Mouse (Mus musculus) erythroid progenitor cell, adult 5-6 weeks (primary cell): Measurements from ENCODE around the gene Pigu. TPM values are rescaled to one million over a fixed set of nuclear protein-coding genes. Genes with fewer than 3 reads are reported as not detected.

Experiments used
- ATAC-seq: replicated peaks from 2 replicates; pipeline ENCODE4 v1.8.0; 2016; ENCODE audit warnings: moderate number of reproducible peaks, mild to moderate bottlenecking, moderate TSS enrichment, inconsistent platforms; ENCODE audit not compliant: poor library complexity, low FRiP score, severe bottlenecking
- total RNA-seq, 2 experiments: library from RNA; stranded (forward) in 1 of 2; stranded (reverse) in 1 of 2; fragments of 150-400 nt in 1 of 2; fragments of 186-747, 209-891 nt in 1 of 2; gene quantifications; 2 replicates each; pipeline versions ENCODE4 v1.2.3 to v1.2.4; 2015 to 2017; ENCODE audit warnings: low replicate concordance in 2 of 2

Pigu gene
- total RNA-seq, 2 experiments from 2014 or later: 5.9 to 15.7 TPM

DNA sequence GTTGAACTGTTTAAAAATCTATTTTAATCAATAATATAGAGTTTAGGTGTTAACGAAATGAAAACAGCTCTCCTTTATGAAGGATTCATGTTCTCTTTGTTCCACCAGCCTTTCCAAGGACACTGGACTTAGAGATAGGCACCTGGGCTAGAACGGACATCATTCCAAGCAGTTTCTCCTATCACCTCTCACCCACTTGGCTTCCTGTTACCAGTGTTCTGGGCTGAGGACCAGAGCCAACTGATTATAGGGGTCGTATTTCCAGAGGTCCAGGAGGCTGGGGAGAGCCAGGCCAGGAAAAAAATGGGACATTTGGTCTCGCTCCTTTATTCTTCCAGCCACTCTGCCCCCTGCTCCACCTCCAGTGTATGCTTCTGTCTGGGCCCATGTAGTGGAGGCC lies 15.2 kb upstream of the Pigu start:
- no peak for ATAC-seq

- no peak for ATAC-seq
Observed at GRCm38 (mm10) chr2:155369333-155369883, 12.2 kb upstream of the Pigu start.

DNA sequence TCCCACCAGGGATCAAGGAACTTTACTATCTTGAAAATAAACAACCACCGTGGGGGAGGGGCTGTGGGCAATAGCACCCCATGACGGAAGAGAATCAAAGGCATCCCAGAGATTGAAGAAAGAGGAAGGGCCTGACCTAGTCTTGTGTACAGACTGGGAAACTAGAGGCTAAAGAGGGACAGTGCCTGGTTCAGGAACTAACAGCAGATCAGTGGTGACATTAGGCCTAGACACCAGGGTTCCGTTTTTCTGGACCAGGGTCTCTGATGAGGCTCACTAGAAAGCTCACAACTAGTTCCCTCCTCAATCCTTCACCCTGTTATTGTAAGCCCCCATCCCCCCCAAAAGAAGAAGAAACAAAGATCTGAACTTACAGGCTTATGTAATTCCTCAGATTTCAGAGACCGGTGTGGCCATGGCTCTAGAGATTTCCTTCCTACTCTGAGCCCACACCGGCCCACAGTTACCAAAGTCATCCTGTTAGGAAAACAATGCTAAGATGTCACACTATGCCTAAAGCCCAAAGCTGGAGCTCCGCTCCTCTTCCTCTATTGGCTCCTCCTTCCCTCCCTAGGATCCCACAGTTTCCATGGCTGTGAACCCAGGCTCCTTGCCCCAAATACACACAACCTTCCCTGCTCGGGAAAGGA lies 10.5 kb upstream of the Pigu start:
- no peak for ATAC-seq

DNA sequence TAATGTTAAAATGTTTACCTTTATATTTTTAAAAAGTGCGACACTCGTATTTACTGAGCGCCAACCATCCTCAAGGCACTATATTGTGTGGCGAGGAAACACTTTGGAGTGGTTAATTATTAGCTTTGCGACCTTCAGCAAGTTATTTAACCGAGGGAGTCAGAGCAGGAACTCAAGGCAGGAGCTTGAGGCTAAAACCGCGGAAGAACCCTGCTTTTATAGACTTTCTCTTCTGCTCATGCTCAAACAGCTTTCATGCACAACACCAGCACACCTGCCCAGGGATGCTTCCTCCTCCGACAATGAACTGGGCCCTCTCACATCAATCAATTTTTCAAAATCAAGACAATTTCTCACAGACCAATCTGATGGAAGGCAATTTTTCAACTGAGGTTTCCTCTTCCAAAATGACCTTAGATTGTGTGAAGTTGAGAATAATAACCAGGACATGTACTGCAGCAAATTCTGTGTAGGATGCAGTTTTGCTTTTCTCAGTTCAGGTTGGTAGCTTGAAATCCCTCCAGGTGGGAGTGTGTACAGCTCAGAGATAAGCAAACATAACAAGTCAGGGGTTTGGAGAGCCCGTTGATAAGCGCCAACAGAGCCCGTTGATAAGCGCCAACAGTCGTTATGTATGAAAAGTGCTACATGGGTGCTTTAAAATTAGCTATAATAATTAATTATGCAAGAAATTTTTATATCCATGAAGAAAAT lies 613 bp upstream of the Pigu start:
- peak; percentile 20; the same call in 1 of the 2 replicates for ATAC-seq

DNA sequence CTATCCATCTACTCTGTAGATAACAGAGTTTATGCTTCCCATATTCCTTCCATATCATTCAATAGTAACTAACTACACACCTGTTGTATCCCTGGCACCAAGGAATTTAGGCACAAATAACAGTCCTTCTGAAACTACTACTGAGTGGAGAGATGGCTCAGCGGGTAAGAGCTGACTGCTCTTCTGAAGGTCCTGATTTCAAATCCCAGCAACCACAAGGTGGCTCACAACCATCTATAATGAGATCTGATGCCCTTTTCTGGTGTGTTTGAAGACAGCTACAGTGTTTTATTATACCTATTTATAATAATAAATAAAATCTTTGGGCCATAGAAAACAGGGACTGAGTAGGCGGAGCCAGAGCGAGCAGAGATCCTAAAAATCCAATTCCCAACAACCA lies 2.8 kb downstream of the Pigu start:
- ATAC-seq: no peak

DNA sequence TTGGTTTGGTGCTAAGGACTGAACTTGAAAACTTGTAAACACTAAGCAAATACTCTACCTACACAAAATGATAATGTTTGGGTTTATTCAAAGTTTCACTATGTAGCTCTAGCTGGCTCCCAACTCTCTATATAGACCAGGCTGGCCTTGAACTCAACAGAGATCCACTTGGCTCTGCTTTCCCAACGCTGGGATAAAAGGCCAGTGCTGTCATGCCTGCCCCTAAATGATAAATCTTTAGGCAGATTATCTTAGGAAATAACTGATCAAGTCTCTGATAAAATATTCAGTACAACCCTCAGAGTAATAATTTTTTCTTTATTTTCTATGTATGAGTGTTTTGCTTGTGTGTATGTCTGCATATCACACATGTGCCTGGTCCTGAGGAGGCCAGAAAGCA lies 10.6 kb downstream of the Pigu start:
- ATAC-seq: no peak

- no peak for ATAC-seq
Observed at GRCm38 (mm10) chr2:155340166-155340565, 17.1 kb downstream of the Pigu start.

GRCm38 (mm10) chr2:155336254-155336653 lies 21.0 kb downstream of the Pigu start:
- ATAC-seq: no peak

- no peak for ATAC-seq
Observed at GRCm38 (mm10) chr2:155335231-155335630, 22.0 kb downstream of the Pigu start.

GRCm38 (mm10) chr2:155333421-155333820 lies 23.8 kb downstream of the Pigu start:
- ATAC-seq: no peak

- no peak for ATAC-seq
Observed at GRCm38 (mm10) chr2:155331351-155331750, 25.9 kb downstream of the Pigu start.

- ATAC-seq: no peak
Observed at GRCm38 (mm10) chr2:155330811-155331210, 26.4 kb downstream of the Pigu start.

DNA sequence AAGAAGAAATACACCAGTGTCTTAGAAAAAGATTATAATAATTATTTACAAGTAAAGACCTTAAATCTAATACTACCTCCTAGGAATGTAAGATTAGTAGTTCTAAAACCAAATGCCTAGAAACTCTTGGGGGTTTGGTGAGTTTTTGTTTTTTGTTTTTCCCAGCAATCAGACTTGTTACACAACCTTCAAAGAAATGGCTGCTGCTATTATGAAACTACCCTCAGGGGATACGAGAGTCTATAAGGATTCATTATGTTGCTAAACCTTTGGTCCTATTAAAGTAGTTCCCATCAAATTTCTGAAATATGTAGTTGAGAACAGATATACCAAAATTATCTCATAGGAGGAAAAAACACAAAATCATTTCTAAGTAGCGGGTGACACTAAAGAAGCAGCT lies 27.5 kb downstream of the Pigu start:
- ATAC-seq: no peak

- no peak for ATAC-seq
Observed at GRCm38 (mm10) chr2:155328906-155329305, 28.3 kb downstream of the Pigu start.

GRCm38 (mm10) chr2:155327906-155328305 lies 29.3 kb downstream of the Pigu start:
- ATAC-seq: no peak

- no peak for ATAC-seq
Observed at GRCm38 (mm10) chr2:155326001-155326400, 31.2 kb downstream of the Pigu start.

GRCm38 (mm10) chr2:155320596-155320995 lies 36.6 kb downstream of the Pigu start:
- ATAC-seq: no peak

GRCm38 (mm10) chr2:155318618-155319017 lies 38.6 kb downstream of the Pigu start:
- no peak for ATAC-seq

GRCm38 (mm10) chr2:155313671-155314070 lies 43.6 kb downstream of the Pigu start:
- ATAC-seq: no peak

GRCm38 (mm10) chr2:155308936-155309592 lies 48.2 kb downstream of the Pigu start:
- ATAC-seq: no peak

DNA sequence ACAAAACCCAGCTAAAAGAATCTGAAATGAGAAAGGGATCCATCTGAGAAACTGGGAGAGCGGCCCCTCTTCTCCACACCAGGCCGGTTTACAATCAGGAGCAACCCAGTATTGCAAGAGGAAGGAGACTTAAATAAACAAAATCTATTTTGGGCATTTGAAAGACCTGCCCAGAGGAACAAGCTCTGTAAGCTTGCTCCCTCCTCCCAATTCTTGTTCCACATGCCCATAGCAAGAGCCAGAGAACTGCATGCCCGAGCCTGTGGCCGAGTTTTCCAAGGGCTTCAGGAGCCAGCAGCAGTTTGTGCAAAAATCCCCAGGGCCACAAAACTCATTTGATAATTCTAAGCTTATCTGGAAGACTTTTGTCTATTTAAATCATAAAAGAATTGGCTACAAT lies 57.7 kb downstream of the Pigu start:
- no peak for ATAC-seq
